Mouse (Mus musculus): Measurements from ENCODE around the gene Gm3558.
"Not testable (repeated sequence)": the region's sequence is repeated elsewhere in the genome, so short reads cannot be mapped to it uniquely, and the experiment has no call there.

DNA sequence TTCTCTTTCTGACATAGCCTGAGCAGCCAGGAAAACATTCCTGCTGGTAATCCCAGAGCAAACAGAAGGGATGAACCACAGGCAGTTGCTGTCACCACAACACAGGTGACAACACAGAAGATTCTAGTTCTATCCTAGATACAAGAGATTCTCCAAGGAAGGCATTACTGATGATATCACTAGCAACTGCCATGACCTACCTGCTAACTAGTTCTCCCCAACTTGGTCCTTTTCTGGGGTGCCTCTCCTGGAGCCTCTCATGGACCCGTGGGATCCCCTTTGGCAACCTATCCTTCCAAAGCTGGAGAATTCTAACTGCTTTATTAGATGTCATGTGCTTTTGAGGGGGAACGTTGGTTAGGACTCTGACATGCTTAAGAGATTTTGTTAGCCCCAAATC is 27.1 kb upstream of the Gm3558 start, which contains the start of gene Gm10338:
- TF ChIP-seq CTCF, POLR2A (IDR thresholded peaks at IDR 0.05; ENCODE audit: extremely low read depth, insufficient read depth, low read length): not testable (repeated sequence)
